Mouse (Mus musculus) embryonic facial prominence, embryonic 14.5 days (tissue): Measurements from ENCODE around the gene Zdhhc11. TPM values are rescaled to one million over a fixed set of nuclear protein-coding genes. Genes with fewer than 3 reads are reported as not detected.
"Not testable (repeated sequence)": the region's sequence is repeated elsewhere in the genome, so short reads cannot be mapped to it uniquely, and the experiment has no call there.

Experiments
- ATAC-seq: fragments of 200-750 bp; cut with Nextera tagmentation; 2 replicates; pipeline ENCODE4 v1.8.0; 2017; ENCODE audit warnings: low read depth, moderate number of reproducible peaks, moderate TSS enrichment
- DNase-seq: peaks from one replicate; pipeline ENCODE4 v3.0.0-alpha.2; 2015; ENCODE audit warnings: low spot score
- H3K27ac ChIP-seq: fragments of 300-500 bp; sonication (generic); replicated peaks from 2 replicates; pipeline ENCODE4 v1.5.1; 2014; ENCODE audit warnings: low read depth, mild to moderate bottlenecking, low read length, moderate library complexity
- H3K27me3 ChIP-seq: fragments of 300-500 bp; sonication (generic); replicated peaks from 2 replicates; pipeline ENCODE4 v1.6.1; 2014; ENCODE audit warnings: low read length; ENCODE audit not compliant: control insufficient read depth, insufficient read depth
- H3K36me3 ChIP-seq: fragments of 300-500 bp; sonication (generic); 2 replicates; pipeline ENCODE4 v1.6.1; 2014; ENCODE audit warnings: low read length, mixed read lengths; ENCODE audit not compliant: control insufficient read depth, insufficient read depth
- H3K4me1 ChIP-seq: fragments of 300-500 bp; sonication (generic); 2 replicates; pipeline ENCODE4 v1.6.1; 2014; ENCODE audit warnings: antibody characterized with exemption, low read length; ENCODE audit not compliant: control insufficient read depth, insufficient read depth
- H3K4me2 ChIP-seq: fragments of 300-500 bp; sonication (generic); 2 replicates; pipeline ENCODE4 v1.6.1; 2014; ENCODE audit warnings: low read depth, mild to moderate bottlenecking, low read length, moderate library complexity, mixed read lengths
- H3K4me3 ChIP-seq: fragments of 300-500 bp; sonication (generic); 2 replicates; pipeline ENCODE4 v1.5.1; 2014; ENCODE audit warnings: low read depth, mild to moderate bottlenecking, low read length
- H3K9ac ChIP-seq: fragments of 300-500 bp; sonication (generic); 2 replicates; pipeline ENCODE4 v1.6.1; 2014; ENCODE audit warnings: low read depth, mild to moderate bottlenecking, low read length, moderate library complexity, mixed read lengths
- H3K9me3 ChIP-seq: fragments of 300-500 bp; sonication (generic); 2 replicates; pipeline ENCODE4 v1.6.1; 2016; ENCODE audit warnings: low read length; ENCODE audit not compliant: control insufficient read depth
- WGBS: fragments of 180-500 bp; shearing (Covaris S2); extraction: QIAGEN DNeasy Blood & Tissue Kit; methylation state at CpG from one replicate; pipeline ENCODE4 v1.1.7; 2014; 5-methylcytosine and 5-hydroxymethylcytosine counted together
- polyA plus RNA-seq: library from polyadenylated mRNA; unstranded; fragments of >200 nt; fragmentation: Nextera tagmentation; extraction: Ambion mirVana; gene quantifications from 2 replicates; pipeline ENCODE4 v1.2.1, GENCODE M21; 2014

Gene Zdhhc11
- polyA plus RNA-seq, 1 experiment from 2014 or later, result not detected

GRCm38 (mm10) chr13:73991267-73991666, 27.6 kb downstream of the Zdhhc11 start:
- WGBS, result 81% methylated on average over 5 of the region's 5 CpGs
- no peak overlapping the region for H3K4me2 ChIP-seq
- ATAC-seq, result no peak

GRCm38 (mm10) chr13:73996456-73996855, 32.8 kb downstream of the Zdhhc11 start:
- Histone ChIP-seq H3K9ac (no peak overlapping the region), H3K4me1 (no peaks in the 10 kb centered on the region), H3K36me3 (no peaks in the 10 kb centered on the region), H3K27me3 (no peaks in the 10 kb centered on the region; the same call in 1 of the 2 replicates), H3K9me3 (no peaks in the 10 kb centered on the region), H3K4me2 (no peak overlapping the region), H3K27ac (no peak overlapping the region), H3K4me3 (no peak overlapping the region)
- ATAC-seq, result no peak
- 84% methylated on average over 4 of the region's 4 CpGs for WGBS
- no peak for DNase-seq

More at GRCm38 (mm10) chr13:73991267-73991666, 27.6 kb downstream of the Zdhhc11 start:
- H3K27ac ChIP-seq, result no peak overlapping the region
- H3K27me3 ChIP-seq, result no peaks in the 10 kb centered on the region
- no peaks in the 10 kb centered on the region for H3K9me3 ChIP-seq
- H3K4me3 ChIP-seq, result no peak overlapping the region
- H3K9ac ChIP-seq, result no peak overlapping the region
- no peaks in the 10 kb centered on the region for H3K36me3 ChIP-seq
- H3K4me1 ChIP-seq, result no peaks in the 10 kb centered on the region
- DNase-seq, result no peak

- Histone ChIP-seq H3K36me3 (no peaks in the 10 kb centered on the region), H3K4me2 (no peak overlapping the region), H3K27ac (no peak overlapping the region), H3K9me3 (no peaks in the 10 kb centered on the region), H3K27me3 (no peaks in the 10 kb centered on the region; the same call in 1 of the 2 replicates), H3K4me3 (no peak overlapping the region), H3K9ac (no peak overlapping the region), H3K4me1 (no peaks in the 10 kb centered on the region)
- no peak for DNase-seq
- no peak for ATAC-seq
Measured at GRCm38 (mm10) chr13:74000519-74000918, 36.9 kb downstream of the Zdhhc11 start.

GRCm38 (mm10) chr13:74000961-74001360, 37.3 kb downstream of the Zdhhc11 start:
- Histone ChIP-seq H3K36me3 (no peaks in the 10 kb centered on the region), H3K9ac (no peak overlapping the region), H3K4me2 (no peak overlapping the region), H3K4me1 (no peaks in the 10 kb centered on the region), H3K4me3 (no peak overlapping the region), H3K27ac (no peak overlapping the region), H3K27me3 (no peaks in the 10 kb centered on the region; the same call in 1 of the 2 replicates), H3K9me3 (no peaks in the 10 kb centered on the region)
- ATAC-seq, result no peak
- WGBS, result 74% methylated on average over 6 of the region's 6 CpGs
- DNase-seq, result no peak

- DNase-seq (no peak), ATAC-seq (no peak)
- Histone ChIP-seq H3K9ac (no peak overlapping the region), H3K36me3 (no peaks in the 10 kb centered on the region), H3K27ac (no peak overlapping the region), H3K4me1 (no peaks in the 10 kb centered on the region), H3K27me3 (no peaks in the 10 kb centered on the region; the same call in none of the 2 replicates), H3K9me3 (no peaks in the 10 kb centered on the region), H3K4me3 (no peak overlapping the region), H3K4me2 (no peak overlapping the region)
- 68% methylated on average over 4 of the region's 4 CpGs for WGBS
Measured at GRCm38 (mm10) chr13:74001492-74001891, 37.8 kb downstream of the Zdhhc11 start.

GRCm38 (mm10) chr13:74006881-74007280, 43.2 kb downstream of the Zdhhc11 start:
- H3K9ac ChIP-seq, result not testable (repeated sequence)
- peaks cover 11% of the 10 kb centered on the region; the same call in 1 of the 2 replicates for H3K4me1 ChIP-seq

GRCm38 (mm10) chr13:74008216-74008615, 44.6 kb downstream of the Zdhhc11 start:
- H3K36me3 ChIP-seq, H3K9me3 ChIP-seq, H3K9ac ChIP-seq, DNase-seq, H3K4me3 ChIP-seq, ATAC-seq, H3K27ac ChIP-seq, H3K4me2 ChIP-seq: not testable (repeated sequence)
- Histone ChIP-seq H3K27me3 (peaks cover 20% of the 10 kb centered on the region), H3K4me1 (peaks cover 11% of the 10 kb centered on the region; the same call in 1 of the 2 replicates)
- WGBS, result 77% methylated on average over 2 of the region's 2 CpGs

More at GRCm38 (mm10) chr13:74006881-74007280, 43.2 kb downstream of the Zdhhc11 start:
- not testable (repeated sequence) for H3K36me3 ChIP-seq, H3K9me3 ChIP-seq, H3K4me3 ChIP-seq, ATAC-seq, H3K4me2 ChIP-seq, H3K27ac ChIP-seq, DNase-seq
- WGBS, result 93% methylated on average over 4 of the region's 4 CpGs
- peaks cover 17% of the 10 kb centered on the region for H3K27me3 ChIP-seq

GRCm38 (mm10) chr13:74008948-74009718, 45.5 kb downstream of the Zdhhc11 start, which contains the start of gene Tppp:
TSS of gene Tppp (plus strand) at chr13:74009407.
- peak; percentile 97 for ATAC-seq
- peak within 1 kb of the TSS; percentile 54 for H3K4me3 ChIP-seq
- H3K9me3 ChIP-seq, result no peaks in the 10 kb centered on the region
- no peak within 1 kb of the TSS for H3K27ac ChIP-seq
- peaks cover 11% of the 10 kb centered on the region; the same call in 1 of the 2 replicates for H3K4me1 ChIP-seq
- peak within 1 kb of the TSS; percentile 54 for H3K9ac ChIP-seq
- no peaks in the 10 kb centered on the region for H3K36me3 ChIP-seq
- H3K27me3 ChIP-seq, result peaks cover 20% of the 10 kb centered on the region
- WGBS, result under 1% methylated on average over 32 of the region's 56 CpGs
- H3K4me2 ChIP-seq, result peak within 1 kb of the TSS; percentile 99
- DNase-seq, result peak; percentile 95
